Mouse (Mus musculus) lung, adult 18-20 months (tissue): ENCODE measurements at regions not wholly inside any gene's neighbourhood (a gene's known extent, or its start where the extent isn't known, plus 50 kb on each side); places are given as distances from the start of the nearest gene placed in this dataset.
A peak's percentile ranks its signal among the peaks of the same experiment; 100 is the strongest.

Source experiments
- DNase-seq, 2 experiments: peaks; one replicate each; pipeline ENCODE4 v3.0.0; 2022; ENCODE audit warnings: mixed read lengths in 2 of 2

GRCm38 (mm10) chr10:37364506-37364905, 225.8 kb upstream of the Marcks start:
- DNase-seq, result no peak

- DNase-seq, result no peak
These were observed 222.3 kb upstream of the Marcks start for GRCm38 (mm10) chr10:37360985-37361384.

DNA sequence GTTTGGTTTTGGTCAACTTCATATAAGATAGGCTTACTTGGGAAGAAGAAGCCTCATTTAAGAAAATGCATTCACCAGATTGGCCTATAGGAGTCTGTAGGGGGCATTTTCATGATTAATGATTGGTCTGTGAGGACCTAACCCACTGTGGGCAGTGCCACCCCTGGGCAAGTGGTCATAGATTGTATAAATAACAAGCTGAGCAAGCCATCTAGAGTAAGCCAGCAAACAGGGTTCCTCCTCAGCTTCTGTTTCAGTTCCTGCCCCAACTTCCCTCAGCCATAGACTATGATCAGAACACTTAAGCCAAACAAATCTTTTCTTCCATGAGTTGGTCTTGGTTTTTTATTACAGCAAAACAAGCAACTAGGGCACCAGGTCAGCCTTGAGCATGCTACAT, 220.2 kb upstream of the Marcks start:
- no peak for DNase-seq

GRCm38 (mm10) chr10:37358334-37358733, 219.6 kb upstream of the Marcks start:
- DNase-seq, result no peak

GRCm38 (mm10) chr10:37357304-37358060, 218.8 kb upstream of the Marcks start:
- DNase-seq, result no peak

GRCm38 (mm10) chr10:37349261-37349660, 210.5 kb upstream of the Marcks start:
- DNase-seq, result no peak

DNA sequence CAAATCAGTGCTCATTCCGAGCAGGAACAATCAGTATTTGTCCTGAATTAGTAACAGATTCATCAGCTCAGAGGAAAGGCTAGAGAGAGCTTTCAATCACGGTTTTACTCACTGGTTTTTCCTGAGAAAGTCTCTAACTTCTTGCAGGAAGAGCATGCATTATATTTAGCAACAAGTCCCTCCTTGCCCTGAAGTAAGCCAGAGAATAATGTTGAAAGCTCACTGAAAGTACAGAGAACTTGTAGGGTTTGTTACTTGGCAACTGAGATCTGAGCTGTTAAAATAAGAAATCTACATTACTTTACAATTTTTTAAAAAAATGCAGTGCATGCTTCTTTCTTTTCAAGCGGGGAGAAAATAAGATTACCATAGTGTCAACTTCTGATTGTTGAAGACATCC, 209.7 kb upstream of the Marcks start:
- DNase-seq, result no peak

GRCm38 (mm10) chr10:37347661-37348060, 208.9 kb upstream of the Marcks start:
- DNase-seq, result no peak

GRCm38 (mm10) chr10:37342675-37343074, 204.0 kb upstream of the Marcks start:
- DNase-seq, result no peak

- DNase-seq, result no peak
These were observed 200.9 kb upstream of the Marcks start for GRCm38 (mm10) chr10:37339658-37340057.

DNA sequence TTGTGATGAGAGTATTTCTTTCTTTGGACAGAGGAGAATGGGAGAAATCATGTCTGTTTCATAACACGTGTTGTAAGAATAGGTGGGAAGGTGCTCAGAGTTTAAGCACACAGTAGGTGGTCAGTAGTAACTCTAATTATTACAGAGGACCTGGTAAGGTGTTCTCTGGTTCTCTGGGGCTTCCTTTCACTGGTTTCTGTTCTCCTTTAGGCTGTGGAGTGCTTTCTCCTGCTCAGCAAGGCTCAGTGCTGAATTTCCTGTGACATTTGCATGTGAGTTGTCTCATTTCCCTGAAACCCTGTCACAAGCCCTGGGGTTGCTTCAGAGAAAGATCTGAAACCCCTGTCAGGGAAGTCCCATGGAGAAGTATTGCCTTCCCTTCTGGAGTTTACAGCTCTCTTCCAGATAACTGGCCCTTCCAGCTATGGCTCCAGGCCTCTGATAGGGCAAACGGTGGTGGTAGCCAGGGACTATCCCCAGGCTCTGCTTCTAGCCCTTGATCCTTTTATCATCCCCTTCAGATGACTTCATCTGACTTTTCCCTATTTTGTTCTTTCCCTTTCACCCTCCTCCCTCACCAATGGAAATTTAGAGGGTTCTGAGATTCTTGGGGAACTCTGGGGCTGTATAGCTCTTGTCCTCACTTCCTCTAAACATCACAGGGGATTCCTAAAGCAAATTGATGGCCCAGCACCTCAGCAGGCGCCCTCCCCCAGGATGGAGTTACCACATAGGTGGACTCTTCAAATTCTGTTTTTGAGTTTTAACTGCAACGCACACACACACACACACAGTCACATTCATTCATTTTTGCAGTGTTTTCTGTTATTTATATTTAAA, 199.6 kb upstream of the Marcks start:
- peak in 1 of 2 experiments; percentile 27 for DNase-seq

DNA sequence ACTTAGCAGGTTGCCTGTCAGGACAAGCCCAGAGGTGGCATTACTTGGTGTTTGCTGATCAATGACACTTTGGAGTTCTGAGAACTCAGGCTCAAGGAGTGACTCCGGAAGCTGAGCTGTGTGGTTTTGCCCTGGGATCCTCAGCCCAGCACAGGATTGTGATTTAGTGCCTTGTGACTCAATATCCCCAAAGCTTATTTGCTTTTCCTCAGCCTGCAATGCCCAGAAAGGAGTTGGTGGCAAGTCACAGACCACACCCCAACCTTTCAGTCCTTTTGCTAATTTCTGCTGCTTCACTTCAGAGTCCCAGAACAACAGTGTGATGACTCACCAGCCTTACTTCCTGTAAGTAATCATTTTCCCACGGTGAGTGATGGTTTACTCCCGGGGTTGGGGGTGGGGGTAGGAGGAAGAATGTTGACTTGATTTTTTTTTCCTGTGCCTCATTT, 198.5 kb upstream of the Marcks start:
- DNase-seq, result peak; percentile 30 to 56

GRCm38 (mm10) chr10:37335148-37335547, 196.4 kb upstream of the Marcks start:
- no peak for DNase-seq

- no peak for DNase-seq
These were observed 187.4 kb upstream of the Marcks start for GRCm38 (mm10) chr10:37326168-37326534.

- DNase-seq, result peak in 1 of 2 experiments; percentile 13
These were observed 186.9 kb upstream of the Marcks start for GRCm38 (mm10) chr10:37325514-37326167.

DNA sequence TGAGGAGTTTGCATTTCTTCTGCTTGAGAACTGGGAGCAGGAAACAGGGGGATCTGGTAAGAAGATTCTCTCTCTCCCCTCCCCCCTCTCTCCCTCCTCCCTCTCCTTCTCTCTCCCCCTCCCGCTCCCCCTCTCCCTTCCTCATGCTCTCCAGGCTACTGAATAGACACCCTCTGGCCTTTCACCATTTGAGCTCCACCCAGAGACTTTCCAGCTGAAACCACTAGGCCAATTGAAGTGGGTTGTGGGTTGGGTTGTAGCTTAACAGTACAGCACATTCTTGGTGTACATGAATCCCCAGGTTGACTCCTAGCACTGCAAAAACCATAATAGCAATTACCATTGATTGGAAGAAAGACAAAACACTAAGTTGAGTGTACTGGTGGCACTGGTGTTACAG, 185.0 kb upstream of the Marcks start:
- DNase-seq, result no peak

DNA sequence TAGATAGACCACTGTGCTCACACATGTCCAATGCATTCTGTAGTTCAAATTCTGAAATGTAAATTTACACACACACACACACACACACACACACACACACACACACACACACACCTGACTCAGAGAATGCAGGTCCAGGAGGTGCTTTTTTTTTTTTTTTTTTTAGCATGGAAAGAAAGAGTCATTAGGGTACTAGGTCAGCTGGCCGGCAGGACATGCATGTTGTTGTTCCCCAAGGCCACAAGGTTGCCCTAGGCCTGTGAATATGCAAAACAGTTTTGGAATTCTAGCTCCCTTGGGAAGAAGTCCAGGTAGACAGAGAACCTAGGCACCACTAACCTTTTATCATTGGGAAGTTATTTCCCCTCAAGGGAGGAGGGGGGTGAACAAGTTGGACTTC, 184.1 kb upstream of the Marcks start:
- no peak for DNase-seq

DNA sequence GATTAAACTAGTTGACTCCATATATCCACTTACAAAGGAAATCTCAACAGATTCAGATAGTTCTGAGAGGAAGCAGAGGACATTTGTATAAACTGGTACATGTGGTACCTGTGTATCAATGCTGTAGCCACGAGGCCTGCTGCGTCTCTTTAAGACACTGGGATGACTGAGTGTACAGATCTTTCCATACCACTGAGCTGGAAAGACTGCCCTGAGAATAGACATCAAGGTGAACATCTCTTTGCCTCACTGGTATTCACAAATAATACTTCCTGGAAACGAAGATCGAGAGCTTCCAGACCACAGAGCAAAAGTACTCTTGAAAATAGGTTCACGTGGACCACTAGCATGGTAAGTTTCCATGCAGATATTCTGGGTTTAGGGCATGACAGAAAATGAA, 183.6 kb upstream of the Marcks start:
- DNase-seq, result no peak

DNA sequence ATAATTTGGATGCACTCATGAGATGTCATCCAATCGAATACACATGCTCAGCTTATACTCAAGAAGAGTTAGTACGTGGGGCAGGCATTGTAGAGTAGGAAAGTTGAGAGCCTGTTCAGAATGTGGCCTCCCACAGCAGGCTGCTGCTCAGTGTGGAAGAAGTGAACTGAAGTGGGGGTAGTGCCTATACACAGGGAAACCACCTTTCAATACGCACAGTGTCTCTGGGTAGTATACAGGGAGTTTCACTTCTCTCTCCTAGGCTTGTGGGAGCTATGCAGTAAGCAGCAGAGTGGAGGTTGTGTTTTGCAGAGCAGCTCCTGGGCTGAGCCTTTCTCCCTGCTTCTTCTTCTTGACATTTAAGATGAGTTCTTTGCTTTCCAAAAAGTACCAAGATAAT, 182.5 kb upstream of the Marcks start:
- DNase-seq, result no peak

DNA sequence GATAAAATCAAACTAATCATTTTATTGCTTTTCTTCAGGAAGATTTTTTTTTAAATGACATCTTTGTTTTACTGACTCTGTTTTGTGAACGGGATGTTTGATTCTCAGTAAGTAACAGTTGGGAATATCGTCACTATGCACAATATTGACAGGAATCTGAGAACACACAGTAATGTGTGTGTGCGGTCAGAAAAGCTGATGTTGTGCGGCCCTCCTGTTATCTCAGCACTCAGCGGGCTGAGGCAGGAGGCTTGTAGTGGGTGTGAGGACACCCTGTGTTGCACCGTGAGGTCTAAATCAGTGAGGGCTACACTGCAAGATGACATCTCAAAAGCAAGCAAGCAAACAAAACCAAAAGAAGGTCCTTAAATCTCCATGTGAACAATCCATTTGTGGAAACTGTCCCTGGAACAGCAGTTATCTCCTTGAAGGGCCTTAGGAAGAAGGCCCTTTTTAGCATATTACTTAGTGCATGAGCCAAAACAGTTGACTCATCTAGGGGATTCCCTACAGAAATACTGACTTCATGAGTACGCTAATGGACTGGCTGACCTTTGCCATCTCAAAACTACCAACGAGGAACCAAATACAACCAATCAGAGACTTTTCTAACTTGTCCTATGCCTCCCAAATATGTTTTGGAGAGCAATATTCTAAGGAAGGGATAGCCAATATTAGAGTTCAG, 181.2 kb upstream of the Marcks start:
- DNase-seq, result no peak

DNA sequence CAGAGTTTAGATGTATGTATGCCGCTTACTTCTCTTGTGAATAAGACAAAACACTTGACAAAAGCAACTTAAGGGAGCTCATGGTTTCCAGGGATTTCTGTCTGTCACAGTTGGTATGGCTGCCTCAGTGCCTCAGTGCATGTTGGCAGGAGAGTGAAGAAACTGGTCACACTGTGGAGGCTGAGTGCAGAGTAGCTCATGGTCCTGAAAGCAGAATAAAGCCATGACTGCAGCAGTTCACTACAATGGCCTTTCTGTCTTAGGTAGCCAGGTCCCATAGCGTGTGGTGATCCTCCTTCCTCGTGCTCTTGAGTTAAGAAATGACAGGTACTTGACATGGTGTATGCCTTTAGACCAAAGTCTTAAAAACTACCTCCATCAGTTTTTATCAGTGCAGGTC, 178.0 kb upstream of the Marcks start:
- DNase-seq, result no peak

- DNase-seq, result no peak
These were observed 177.1 kb upstream of the Marcks start for GRCm38 (mm10) chr10:37315804-37316203.
